Mouse (Mus musculus): ENCODE measurements around the gene Cacul1. TPM values are rescaled to one million over a fixed set of nuclear protein-coding genes. Genes with fewer than 3 reads are reported as not detected.

Gene Cacul1
- total and polyA plus RNA-seq, 3 experiments, result 48.6 to 113 (median 53.5) TPM

- Histone ChIP-seq H3K27me3 (ENCODE audit: control insufficient read depth in 1 of 2, insufficient read depth in 2 of 2, low read length in 2 of 2) (peaks cover 0 to 3% of the 10 kb centered on the region in 2 experiments; a peak in 3 of 4 replicates), H3K79me2 (ENCODE audit: control insufficient read depth, insufficient read depth, low read length, poor library complexity) (no peaks in the 10 kb centered on the region), H3K36me3 (ENCODE audit: control insufficient read depth in 1 of 2, insufficient read depth in 2 of 2, low read length in 2 of 2) (no peaks in the 10 kb centered on the region), H3K4me1 (ENCODE audit: control insufficient read depth in 1 of 2, insufficient read depth in 2 of 2, low read length in 2 of 2) (no peaks in the 10 kb centered on the region), H3K27ac (ENCODE audit: control insufficient read depth, low read depth, low read length) (no peak overlapping the region), H3K4me3 (ENCODE audit: control insufficient read depth in 1 of 2, insufficient read depth in 1 of 2, low read depth in 2 of 2, low read length in 2 of 2) (no peak overlapping the region), H3K9ac (ENCODE audit: control insufficient read depth, low read depth, low read length, poor library complexity, severe bottlenecking) (no peak overlapping the region), H3K9me3 (replicated peaks; ENCODE audit: insufficient read depth, low read length) (no peaks in the 10 kb centered on the region)
- DNase-seq (ENCODE audit: low read depth, low spot score), result no peak
- no peak for TF ChIP-seq ZMIZ1 (IDR thresholded peaks at IDR 0.05; ENCODE audit: low read depth, low read length)
- TF ChIP-seq ZKSCAN1 (IDR thresholded peaks at IDR 0.05; ENCODE audit: low read depth, low read length), result no peak
- no peak for TF ChIP-seq ZC3H11A (IDR thresholded peaks at IDR 0.05; ENCODE audit: low read depth, low read length)
- no peak for TF ChIP-seq MYB (IDR thresholded peaks at IDR 0.05; ENCODE audit: low read depth, low read length)
- no peak for TF ChIP-seq ZNF384 (IDR thresholded peaks at IDR 0.05; ENCODE audit: low read depth, low read length)
- no peak for TF ChIP-seq ETS1 (IDR thresholded peaks at IDR 0.05; ENCODE audit: low read depth, low read length)
- TF ChIP-seq MAX (IDR thresholded peaks at IDR 0.05; ENCODE audit: low read length), result no peak
- TF ChIP-seq NRF1 (IDR thresholded peaks at IDR 0.05; ENCODE audit: insufficient read depth, low read depth, low read length, poor library complexity, severe bottlenecking), result no peak
- TF ChIP-seq SMC3 (IDR thresholded peaks at IDR 0.05; ENCODE audit: low read depth, low read length), result no peak
- no peak for TF ChIP-seq GATA1 (IDR thresholded peaks at IDR 0.05; ENCODE audit: low read depth, low read length)
- no peak for TF ChIP-seq MYC (IDR thresholded peaks at IDR 0.05; ENCODE audit: low read depth, low read length)
- TF ChIP-seq E2F4 (IDR thresholded peaks at IDR 0.05; ENCODE audit: borderline replicate concordance, low read depth, low read length), result no peak
- TF ChIP-seq ELF1 (IDR thresholded peaks at IDR 0.05; ENCODE audit: low read depth, low read length), result no peak
- no peak for TF ChIP-seq POLR2AphosphoS5 (IDR thresholded peaks at IDR 0.05; ENCODE audit: borderline replicate concordance, low read depth, low read length)
- no peak for TF ChIP-seq TCF12 (IDR thresholded peaks at IDR 0.05; ENCODE audit: low read depth, low read length)
- no peak for TF ChIP-seq USF1 (IDR thresholded peaks at IDR 0.05; ENCODE audit: low read depth, low read length)
- no peak for TF ChIP-seq MEF2A (IDR thresholded peaks at IDR 0.05; ENCODE audit: extremely low read depth, insufficient replicate concordance, low read depth, low read length, poor library complexity, severe bottlenecking)
- TF ChIP-seq TAL1 (IDR thresholded peaks at IDR 0.05; ENCODE audit: low read length), result no peak
Measured at GRCm38 (mm10) chr19:60497171-60497570, 83.7 kb downstream of the Cacul1 start.

GRCm38 (mm10) chr19:60495772-60496171 is 85.1 kb downstream of the Cacul1 start:
- Histone ChIP-seq H3K27me3 (ENCODE audit: control insufficient read depth in 1 of 2, insufficient read depth in 2 of 2, low read length in 2 of 2) (peaks cover 0 to 5% of the 10 kb centered on the region in 2 experiments; a peak in 3 of 4 replicates), H3K36me3 (ENCODE audit: control insufficient read depth in 1 of 2, insufficient read depth in 2 of 2, low read length in 2 of 2) (no peaks in the 10 kb centered on the region), H3K4me3 (ENCODE audit: control insufficient read depth in 1 of 2, insufficient read depth in 1 of 2, low read depth in 2 of 2, low read length in 2 of 2) (no peak overlapping the region), H3K9ac (ENCODE audit: control insufficient read depth, low read depth, low read length, poor library complexity, severe bottlenecking) (no peak overlapping the region), H3K4me1 (ENCODE audit: control insufficient read depth in 1 of 2, insufficient read depth in 2 of 2, low read length in 2 of 2) (no peaks in the 10 kb centered on the region), H3K27ac (ENCODE audit: control insufficient read depth, low read depth, low read length) (no peak overlapping the region), H3K9me3 (replicated peaks; ENCODE audit: insufficient read depth, low read length) (no peaks in the 10 kb centered on the region), H3K79me2 (ENCODE audit: control insufficient read depth, insufficient read depth, low read length, poor library complexity) (no peaks in the 10 kb centered on the region)
- TF ChIP-seq POLR2A (IDR thresholded peaks at IDR 0.05; ENCODE audit: control insufficient read depth in 1 of 2, insufficient read depth in 1 of 2, low read depth in 1 of 2, low read length in 2 of 2, poor library complexity in 1 of 2) (no peak), MAFK (IDR thresholded peaks at IDR 0.05; ENCODE audit: borderline replicate concordance, low read depth, low read length) (no peak), POLR2AphosphoS2 (IDR thresholded peaks at IDR 0.05; ENCODE audit: low read length) (no peak), MYC (IDR thresholded peaks at IDR 0.05; ENCODE audit: low read depth, low read length) (no peak), MAZ (IDR thresholded peaks at IDR 0.05; ENCODE audit: low read depth, low read length) (no peak), EP300 (IDR thresholded peaks at IDR 0.05; ENCODE audit: low read depth in 1 of 2, low read length in 2 of 2) (no peak), GABPA (IDR thresholded peaks at IDR 0.05; ENCODE audit: low read depth, low read length) (no peak), MXI1 (IDR thresholded peaks at IDR 0.05; ENCODE audit: low read depth, low read length) (no peak)
- DNase-seq (ENCODE audit: low read depth, low spot score), result no peak

All from MEL (cell line).